Mouse (Mus musculus) limb, embryonic 12.5 days (tissue): Measurements from ENCODE around the gene Glrx. TPM values are rescaled to one million over a fixed set of nuclear protein-coding genes. Genes with fewer than 3 reads are reported as not detected.

Source experiments
- ATAC-seq: fragments of 200-750 bp; cut with Nextera tagmentation; 2 replicates; pipeline ENCODE4 v1.8.0; 2017; ENCODE audit warnings: low read depth, moderate TSS enrichment; ENCODE audit not compliant: insufficient number of reproducible peaks, insufficient read depth, low FRiP score, low TSS enrichment
- H3K27ac ChIP-seq: fragments of 300-500 bp; sonication (generic); 2 replicates; pipeline ENCODE4 v1.5.1; 2016; ENCODE audit warnings: mild to moderate bottlenecking, moderate library complexity
- H3K27me3 ChIP-seq: fragments of 300-500 bp; sonication (generic); 2 replicates; pipeline ENCODE4 v1.6.1; 2016; ENCODE audit warnings: mild to moderate bottlenecking, moderate library complexity
- H3K36me3 ChIP-seq: fragments of 300-500 bp; sonication (generic); 2 replicates; pipeline ENCODE4 v1.6.1; 2016; ENCODE audit warnings: mild to moderate bottlenecking, moderate library complexity
- H3K4me1 ChIP-seq: fragments of 300-500 bp; sonication (generic); replicated peaks from 2 replicates; pipeline ENCODE4 v1.6.1; 2016
- H3K4me2 ChIP-seq: fragments of 300-500 bp; sonication (generic); 2 replicates; pipeline ENCODE4 v1.6.1; 2016; ENCODE audit warnings: mild to moderate bottlenecking, moderate library complexity
- H3K4me3 ChIP-seq: fragments of 300-500 bp; sonication (generic); replicated peaks from 2 replicates; pipeline ENCODE4 v1.5.1; 2016; ENCODE audit warnings: mild to moderate bottlenecking
- H3K9ac ChIP-seq: fragments of 300-500 bp; sonication (generic); replicated peaks from 2 replicates; pipeline ENCODE4 v1.6.1; 2016; ENCODE audit warnings: mild to moderate bottlenecking, moderate library complexity
- H3K9me3 ChIP-seq: fragments of 300-500 bp; sonication (generic); 2 replicates; pipeline ENCODE4 v1.6.1; 2016; ENCODE audit warnings: mild to moderate bottlenecking, moderate library complexity
- WGBS: fragments of 180-500 bp; shearing (Covaris S2); methylation state at CpG from one replicate; pipeline ENCODE4 v1.1.7; 2016; 5-methylcytosine and 5-hydroxymethylcytosine counted together
- polyA plus RNA-seq: library from polyadenylated mRNA; unstranded; fragments of >200 nt; fragmentation: Nextera tagmentation; extraction: Ambion mirVana; gene quantifications from 2 replicates; pipeline ENCODE4 v1.2.1, GENCODE M21; 2016

The Glrx gene
- polyA plus RNA-seq, 1 experiment from 2014 or later = 31.2 TPM

- H3K36me3 ChIP-seq = no peaks in the 10 kb centered on the region
- peak overlapping the region; percentile 79; the same call in 1 of the 2 replicates for H3K27ac ChIP-seq
- no peak for ATAC-seq
- peak overlapping the region; percentile 58 for H3K9ac ChIP-seq
- H3K4me1 ChIP-seq = peaks cover 23% of the 10 kb centered on the region
- WGBS = 58% methylated on average over 6 of the region's 6 CpGs
- H3K27me3 ChIP-seq = no peaks in the 10 kb centered on the region
- peak overlapping the region; percentile 81 for H3K4me2 ChIP-seq
- peak overlapping the region; percentile 54 for H3K4me3 ChIP-seq
- no peaks in the 10 kb centered on the region for H3K9me3 ChIP-seq
Measured at GRCm38 (mm10) chr13:75840752-75841285, 1.2 kb downstream of the Glrx start.

- H3K4me1 ChIP-seq = peaks cover 23% of the 10 kb centered on the region
- no peaks in the 10 kb centered on the region for H3K27me3 ChIP-seq
- no peaks in the 10 kb centered on the region for H3K9me3 ChIP-seq
- H3K27ac ChIP-seq = no peak overlapping the region
- H3K9ac ChIP-seq = no peak overlapping the region
- no peak overlapping the region for H3K4me3 ChIP-seq
- ATAC-seq = no peak
- peak overlapping the region; percentile 81; the same call in 1 of the 2 replicates for H3K4me2 ChIP-seq
- peaks cover under 1% of the 10 kb centered on the region; the same call in 1 of the 2 replicates for H3K36me3 ChIP-seq
- WGBS = 92% methylated on average over 3 of the region's 3 CpGs
Measured at GRCm38 (mm10) chr13:75841950-75842349, 2.3 kb downstream of the Glrx start.

DNA sequence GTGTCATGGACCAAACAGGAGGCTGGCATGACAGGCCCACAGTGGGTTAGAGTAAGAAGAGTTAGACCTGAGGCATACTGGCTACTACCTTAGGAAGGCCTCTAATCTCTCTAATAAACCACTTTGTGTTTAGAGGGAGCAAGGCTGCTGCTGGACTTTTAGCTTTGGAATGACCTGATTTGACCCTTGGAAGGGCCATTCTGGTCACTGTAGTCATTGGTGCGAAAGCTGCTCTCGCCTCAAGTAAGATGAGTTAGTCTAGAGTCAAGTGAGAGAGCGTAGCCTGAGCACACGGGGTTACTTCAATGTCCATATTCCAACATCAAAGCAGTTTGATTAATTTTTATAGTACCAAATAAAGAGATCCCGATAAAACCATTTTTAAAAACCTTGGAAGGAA lies 3.7 kb downstream of the Glrx start:
- H3K9me3 ChIP-seq = no peaks in the 10 kb centered on the region
- no peak overlapping the region for H3K4me2 ChIP-seq
- H3K9ac ChIP-seq = no peak overlapping the region
- H3K4me3 ChIP-seq = no peak overlapping the region
- peaks cover 5% of the 10 kb centered on the region; the same call in 1 of the 2 replicates for H3K36me3 ChIP-seq
- no peak overlapping the region for H3K27ac ChIP-seq
- ATAC-seq = no peak
- no peaks in the 10 kb centered on the region for H3K27me3 ChIP-seq
- 90% methylated on average over 5 of the region's 5 CpGs for WGBS
- peaks cover 23% of the 10 kb centered on the region for H3K4me1 ChIP-seq

- H3K4me2 ChIP-seq = no peak overlapping the region
- peaks cover 5% of the 10 kb centered on the region; the same call in 1 of the 2 replicates for H3K36me3 ChIP-seq
- no peaks in the 10 kb centered on the region for H3K9me3 ChIP-seq
- peaks cover 22% of the 10 kb centered on the region for H3K4me1 ChIP-seq
- ATAC-seq = no peak
- H3K27ac ChIP-seq = no peak overlapping the region
- H3K4me3 ChIP-seq = no peak overlapping the region
- no peak overlapping the region for H3K9ac ChIP-seq
- 85% methylated on average over 8 of the region's 8 CpGs for WGBS
- no peaks in the 10 kb centered on the region for H3K27me3 ChIP-seq
Measured at GRCm38 (mm10) chr13:75843993-75844683, 4.5 kb downstream of the Glrx start.

DNA sequence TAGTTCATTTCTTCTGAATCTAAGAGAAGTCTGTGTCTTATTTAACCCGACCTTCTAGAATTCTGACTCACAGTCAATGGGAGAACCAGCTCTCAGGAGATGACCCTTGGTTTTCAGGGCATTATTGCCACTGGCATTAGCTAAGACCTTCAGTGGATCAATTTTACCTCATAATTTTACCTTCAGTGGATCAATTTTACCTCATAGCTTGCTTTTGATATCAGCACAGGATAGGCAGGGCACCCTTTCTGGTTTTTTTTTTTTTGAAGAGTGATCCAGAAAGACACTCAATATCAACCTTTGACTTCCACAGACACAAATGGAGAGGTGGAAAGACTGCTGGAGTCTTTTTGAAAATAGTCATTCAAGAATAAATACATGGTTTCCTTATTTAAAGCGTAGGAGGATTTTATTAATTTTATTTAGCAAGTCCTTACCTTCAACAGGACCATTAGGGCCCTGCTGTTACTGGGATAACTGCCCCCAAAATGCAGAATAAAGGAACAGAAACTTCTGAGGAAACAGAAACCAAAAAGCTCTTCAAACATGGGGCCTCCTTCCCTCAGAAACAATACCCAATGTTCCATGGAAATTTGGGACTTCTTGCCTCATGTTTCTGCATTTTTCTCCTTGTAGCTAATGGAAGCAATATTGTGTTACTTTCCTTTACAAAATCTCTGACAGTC lies 5.3 kb downstream of the Glrx start:
- 91% methylated on average over 2 of the region's 2 CpGs for WGBS
- Histone ChIP-seq H3K36me3 (peaks cover 5% of the 10 kb centered on the region; the same call in 1 of the 2 replicates), H3K27ac (no peak overlapping the region), H3K27me3 (no peaks in the 10 kb centered on the region), H3K9me3 (no peaks in the 10 kb centered on the region), H3K4me2 (no peak overlapping the region), H3K9ac (no peak overlapping the region), H3K4me1 (peaks cover 17% of the 10 kb centered on the region), H3K4me3 (no peak overlapping the region)
- ATAC-seq = no peak

- Histone ChIP-seq H3K4me1 (peaks cover 12% of the 10 kb centered on the region), H3K36me3 (peaks cover 5% of the 10 kb centered on the region; the same call in 1 of the 2 replicates), H3K4me3 (no peak overlapping the region), H3K27me3 (no peaks in the 10 kb centered on the region), H3K27ac (no peak overlapping the region), H3K9me3 (no peaks in the 10 kb centered on the region), H3K9ac (no peak overlapping the region), H3K4me2 (no peak overlapping the region)
- 73% methylated on average over 4 of the region's 4 CpGs for WGBS
- no peak for ATAC-seq
Measured at GRCm38 (mm10) chr13:75845519-75846166, 6.0 kb downstream of the Glrx start.

DNA sequence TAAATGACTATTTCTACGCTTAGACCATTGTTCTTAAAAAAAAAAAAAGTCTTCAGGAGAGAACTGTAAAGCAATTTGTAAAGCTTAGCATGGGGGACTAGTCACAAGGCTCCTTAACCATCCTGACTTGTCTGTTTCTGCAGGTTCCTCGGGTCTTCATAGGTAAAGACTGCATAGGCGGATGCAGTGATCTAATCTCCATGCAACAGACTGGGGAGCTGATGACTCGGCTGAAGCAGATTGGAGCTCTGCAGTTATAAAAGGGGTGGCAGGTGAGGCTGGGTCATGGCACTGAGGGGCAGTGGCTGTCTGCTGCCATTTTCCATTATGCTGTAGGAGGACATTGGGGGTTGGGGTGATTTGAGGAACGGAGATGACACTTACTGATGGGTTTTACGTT lies 7.4 kb downstream of the Glrx start:
- Histone ChIP-seq H3K4me3 (no peak overlapping the region), H3K27ac (no peak overlapping the region), H3K36me3 (peaks cover 5% of the 10 kb centered on the region; the same call in 1 of the 2 replicates), H3K27me3 (no peaks in the 10 kb centered on the region), H3K9ac (no peak overlapping the region), H3K4me2 (no peak overlapping the region), H3K4me1 (no peaks in the 10 kb centered on the region), H3K9me3 (no peaks in the 10 kb centered on the region)
- no peak for ATAC-seq
- 83% methylated on average over 6 of the region's 6 CpGs for WGBS

GRCm38 (mm10) chr13:75852027-75852426 lies 12.4 kb downstream of the Glrx start:
- Histone ChIP-seq H3K4me1 (no peaks in the 10 kb centered on the region), H3K27me3 (no peaks in the 10 kb centered on the region), H3K4me2 (no peak overlapping the region), H3K9me3 (no peaks in the 10 kb centered on the region), H3K4me3 (no peak overlapping the region), H3K27ac (no peak overlapping the region), H3K36me3 (peaks cover 4% of the 10 kb centered on the region; the same call in 1 of the 2 replicates), H3K9ac (no peak overlapping the region)
- ATAC-seq = no peak
- 88% methylated on average over 4 of the region's 4 CpGs for WGBS

GRCm38 (mm10) chr13:75853118-75853517 lies 13.4 kb downstream of the Glrx start:
- Histone ChIP-seq H3K27me3 (no peaks in the 10 kb centered on the region), H3K4me2 (no peak overlapping the region), H3K4me1 (no peaks in the 10 kb centered on the region), H3K27ac (no peak overlapping the region), H3K4me3 (no peak overlapping the region), H3K9ac (no peak overlapping the region), H3K9me3 (no peaks in the 10 kb centered on the region), H3K36me3 (no peaks in the 10 kb centered on the region)
- no peak for ATAC-seq
- 89% methylated on average over 3 of the region's 3 CpGs for WGBS

DNA sequence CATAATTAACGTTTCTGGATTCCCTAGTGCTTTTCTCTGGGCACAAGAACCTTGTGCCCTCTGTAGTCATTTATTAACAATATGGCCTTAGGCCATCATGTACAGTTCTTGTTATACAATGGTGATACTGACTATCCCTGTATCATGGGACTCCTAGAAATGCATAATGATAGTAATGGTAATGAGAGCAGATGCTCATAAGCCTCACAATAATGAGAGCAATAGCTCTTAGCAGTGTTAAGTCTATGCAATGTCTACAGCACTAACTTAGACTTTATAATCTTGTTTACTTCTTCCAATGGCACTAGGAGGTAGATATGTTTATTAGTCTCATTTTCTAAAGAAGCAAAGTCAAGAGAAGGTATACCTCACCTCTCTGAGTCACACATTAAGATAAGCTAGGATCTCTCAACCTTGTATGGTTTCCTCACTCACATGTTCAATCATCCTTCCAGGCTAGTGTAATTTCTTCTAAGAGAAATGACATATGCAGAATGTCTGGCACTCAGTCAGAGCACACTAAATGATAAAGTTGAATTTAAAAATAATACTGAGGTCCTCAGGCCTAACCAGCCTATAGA lies 19.7 kb downstream of the Glrx start:
- Histone ChIP-seq H3K9me3 (no peaks in the 10 kb centered on the region), H3K4me1 (no peaks in the 10 kb centered on the region), H3K4me2 (no peak overlapping the region), H3K36me3 (no peaks in the 10 kb centered on the region), H3K27me3 (no peaks in the 10 kb centered on the region), H3K9ac (no peak overlapping the region), H3K4me3 (no peak overlapping the region), H3K27ac (no peak overlapping the region)
- WGBS = 85% methylated on average over 1 of the region's 1 CpGs
- no peak for ATAC-seq
